Mouse (Mus musculus): ENCODE measurements around the gene 2810408A11Rik. TPM values are rescaled to one million over a fixed set of nuclear protein-coding genes. Genes with fewer than 3 reads are reported as not detected.

Gene 2810408A11Rik
- polyA plus RNA-seq (2012; rRNA removed) = 0.67 and 1.00 TPM in 2 replicates

DNA sequence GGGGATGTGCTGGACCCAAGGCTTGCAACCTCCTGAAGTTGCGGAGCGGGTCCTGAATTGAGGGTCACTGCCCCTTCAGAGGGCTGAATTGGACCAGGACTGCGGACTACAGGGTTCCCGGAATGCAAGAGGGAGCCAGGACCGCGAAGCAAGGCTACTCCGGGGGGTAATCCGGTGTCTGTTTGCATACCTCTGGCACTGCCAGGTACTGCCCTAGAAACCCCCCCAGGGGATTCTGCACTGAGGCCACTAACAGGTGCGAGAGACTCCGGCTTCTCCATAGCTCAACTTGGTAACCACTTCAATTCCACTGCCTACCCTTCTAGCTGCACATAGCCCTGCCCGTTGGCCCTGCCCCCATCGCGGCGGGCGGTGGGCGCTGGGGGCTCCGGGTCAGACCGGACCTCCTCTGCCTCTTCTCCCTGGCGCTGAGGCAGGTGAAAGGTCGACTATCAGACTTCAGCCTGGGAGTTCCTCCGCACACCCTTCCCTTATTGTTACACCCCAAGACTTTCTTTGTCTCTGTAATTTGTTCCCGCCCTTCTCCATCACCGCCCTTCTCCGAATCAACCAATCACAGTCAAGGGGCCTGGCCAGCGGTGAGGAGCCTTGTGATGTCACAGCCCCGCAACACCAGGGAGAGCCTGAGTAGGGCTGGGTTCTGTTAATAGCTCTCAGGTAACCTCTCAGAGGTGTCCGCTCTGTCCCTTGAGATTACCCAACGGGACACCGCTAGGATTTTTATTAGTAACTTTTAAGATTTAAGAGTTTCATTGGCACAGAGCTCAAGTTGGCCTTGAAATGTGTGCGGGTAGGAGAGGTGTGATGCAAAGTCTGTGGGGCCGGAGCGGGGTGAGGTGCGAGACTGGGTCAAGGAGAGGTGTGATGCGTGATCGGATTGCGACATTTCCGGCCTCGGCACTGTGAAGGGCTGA is at the start of gene 2810408A11Rik, which contains the start of gene Neurl4:
Gene 2810408A11Rik, minus strand, starts transcription at position 517 of the 935 bp plus-strand sequence.
Gene Neurl4, plus strand, starts transcription at position 602 of the 935 bp plus-strand sequence.
- peak; percentile 86 to 93 for DNase-seq (ENCODE audit: extremely low spot score in 1 of 2, low spot score in 1 of 2)

DNA sequence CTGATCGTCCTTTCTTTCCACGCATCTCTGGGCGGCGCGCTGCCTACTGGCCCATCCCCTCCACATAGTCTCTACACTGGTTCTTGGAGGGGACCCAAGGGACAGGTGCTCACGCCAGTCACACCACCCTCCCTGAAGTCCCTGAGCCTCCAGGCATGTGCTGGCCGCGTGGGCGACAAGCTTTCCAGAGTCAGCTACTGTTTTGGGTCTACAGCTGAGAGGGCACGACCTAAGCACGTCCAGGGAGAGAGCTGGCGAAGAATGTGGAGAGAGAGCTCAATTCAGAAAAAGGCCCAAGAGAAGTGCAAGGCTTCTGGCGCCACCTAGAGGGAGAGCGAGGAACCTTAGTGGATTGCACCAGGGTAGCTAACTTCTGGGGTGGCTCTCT is 48.0 kb upstream of the 2810408A11Rik start:
- DNase-seq (ENCODE audit: extremely low spot score in 1 of 2, low spot score in 1 of 2) = peak; percentile 31 to 84

DNA sequence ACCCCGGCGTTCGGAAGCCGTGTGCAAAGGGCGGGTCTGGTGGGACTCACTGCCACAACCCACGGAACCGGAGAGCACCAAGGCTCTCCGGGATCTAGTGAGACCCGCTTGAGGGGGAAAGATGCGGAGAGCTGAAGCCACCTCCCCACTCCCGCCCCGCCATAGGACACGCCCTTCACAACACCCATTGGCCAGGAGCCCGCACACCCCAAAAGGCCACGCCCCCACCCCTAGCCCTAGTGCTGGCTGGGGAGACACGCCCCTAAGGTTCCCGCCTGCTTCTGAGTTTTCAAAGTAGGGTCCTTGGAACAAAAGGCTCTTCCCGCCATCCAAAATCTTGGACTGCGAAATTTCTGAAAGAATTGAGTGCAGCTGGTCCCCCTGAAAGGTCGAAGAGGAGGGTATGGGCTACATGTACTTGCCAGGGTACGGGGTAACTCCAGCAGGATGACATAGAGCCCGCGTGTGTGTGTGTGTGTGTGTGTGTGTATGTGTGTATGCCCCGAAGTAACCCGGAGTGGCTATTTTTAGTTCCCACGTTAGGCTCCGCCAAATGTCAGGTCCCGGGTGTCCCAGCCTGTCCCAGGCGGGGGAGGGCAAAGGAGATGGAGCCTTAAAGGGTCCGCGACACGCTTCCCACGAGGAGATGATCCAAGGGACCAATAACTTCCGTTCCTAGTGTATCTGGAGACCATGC is 47.4 kb upstream of the 2810408A11Rik start, which contains the start of gene Slc2a4:
Gene Slc2a4, minus strand, starts transcription at position 123 of the 697 bp plus-strand sequence.
- peak in 1 of 2 experiments; percentile 53 for DNase-seq (ENCODE audit: extremely low spot score in 1 of 2, low spot score in 1 of 2)

DNA sequence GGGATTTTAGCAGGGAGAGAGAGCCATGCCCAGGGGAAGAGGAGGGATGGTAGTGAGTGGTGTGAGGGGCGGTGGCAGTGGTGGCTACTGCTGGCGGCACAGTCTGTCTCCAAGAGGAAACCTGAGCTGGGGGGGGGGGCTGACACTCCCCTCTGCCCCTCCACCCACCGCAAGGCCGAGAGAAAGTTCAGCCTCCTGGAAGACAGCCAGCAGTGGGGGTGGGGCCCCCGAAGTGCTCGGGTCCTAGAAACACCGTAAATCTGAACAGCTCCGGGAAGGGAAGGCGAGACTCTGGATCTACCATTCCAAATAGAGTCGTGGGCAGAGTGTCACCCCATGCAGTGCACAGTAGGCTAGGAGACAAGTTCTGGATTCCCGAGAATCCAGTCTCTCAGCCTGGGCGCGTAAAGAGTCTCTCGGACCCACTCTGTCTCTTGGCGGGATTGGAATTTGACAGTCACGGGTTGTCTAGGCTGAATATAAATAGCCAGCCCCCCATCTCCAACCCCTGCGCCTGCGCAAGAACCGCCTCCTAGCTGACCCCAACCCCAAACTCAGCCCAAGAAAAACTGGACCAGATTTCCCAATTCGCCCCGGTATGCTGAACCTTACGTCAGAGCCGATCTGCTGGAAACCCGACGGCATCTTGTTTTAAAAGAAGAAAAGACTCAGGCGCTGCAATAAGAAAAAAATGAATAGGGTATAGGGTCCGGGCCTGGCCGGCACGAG is 46.7 kb upstream of the 2810408A11Rik start:
- DNase-seq (ENCODE audit: extremely low spot score in 1 of 2, low spot score in 1 of 2) = no peak

DNA sequence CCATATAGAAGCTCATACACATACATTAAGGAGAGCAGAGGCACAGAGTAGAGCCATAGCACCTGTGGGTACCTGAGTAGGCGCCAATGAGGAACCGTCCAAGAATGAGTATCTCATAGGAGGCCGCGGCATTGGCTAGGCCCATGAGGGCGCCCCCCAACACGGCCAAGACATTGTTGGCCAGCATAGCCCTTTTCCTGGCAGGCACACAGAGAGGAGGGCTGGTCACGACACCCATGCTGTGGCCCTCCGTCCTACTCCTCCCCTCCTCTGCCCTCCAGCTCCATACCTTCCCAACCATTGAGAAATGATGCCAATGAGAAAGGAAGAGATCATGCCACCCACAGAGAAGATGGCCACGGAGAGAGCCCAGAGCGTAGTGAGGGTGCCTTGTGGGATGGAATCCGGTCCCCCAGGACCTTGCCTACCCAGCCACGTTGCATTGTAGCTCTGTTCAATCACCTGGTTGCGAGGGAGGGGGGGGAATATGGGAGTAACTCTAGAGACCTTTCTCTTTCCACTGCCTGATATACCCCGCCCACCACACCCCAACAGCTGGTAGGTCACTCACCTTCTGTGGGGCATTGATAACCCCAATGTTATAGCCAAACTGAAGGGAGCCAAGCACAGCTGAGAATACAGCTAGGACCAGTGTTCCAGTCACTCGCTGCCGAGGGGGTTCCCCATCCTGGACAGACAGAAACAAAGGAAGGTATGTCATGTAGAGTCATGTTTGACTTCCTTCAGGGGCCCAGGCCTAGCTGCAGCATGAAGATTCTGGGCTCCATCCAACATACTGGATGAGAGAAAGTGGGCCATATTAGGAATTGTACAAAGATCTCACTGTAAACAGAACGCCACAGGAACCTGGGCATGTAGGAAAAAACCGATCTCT is 45.5 kb upstream of the 2810408A11Rik start:
- no peak for DNase-seq (ENCODE audit: extremely low spot score in 1 of 2, low spot score in 1 of 2)

DNA sequence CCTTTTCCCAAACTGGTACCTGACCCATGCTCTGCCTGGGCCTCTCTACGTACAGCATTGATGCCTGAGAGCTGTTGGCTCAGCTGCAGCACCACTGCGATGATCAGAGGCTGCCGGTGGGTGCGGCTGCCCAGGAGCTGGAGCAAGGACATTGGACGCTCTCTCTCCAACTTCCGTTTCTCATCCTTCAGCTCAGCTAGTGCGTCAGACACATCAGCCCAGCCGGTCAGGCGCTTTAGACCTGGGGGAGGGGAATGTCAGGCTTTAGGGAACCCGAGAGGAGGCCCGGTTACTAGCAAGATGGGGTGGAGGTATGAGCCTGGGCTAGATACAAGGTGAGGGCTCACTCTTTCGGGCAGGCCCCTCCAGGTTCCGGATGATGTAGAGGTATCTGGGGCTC is 44.4 kb upstream of the 2810408A11Rik start:
- no peak for DNase-seq (ENCODE audit: extremely low spot score in 1 of 2, low spot score in 1 of 2)

DNA sequence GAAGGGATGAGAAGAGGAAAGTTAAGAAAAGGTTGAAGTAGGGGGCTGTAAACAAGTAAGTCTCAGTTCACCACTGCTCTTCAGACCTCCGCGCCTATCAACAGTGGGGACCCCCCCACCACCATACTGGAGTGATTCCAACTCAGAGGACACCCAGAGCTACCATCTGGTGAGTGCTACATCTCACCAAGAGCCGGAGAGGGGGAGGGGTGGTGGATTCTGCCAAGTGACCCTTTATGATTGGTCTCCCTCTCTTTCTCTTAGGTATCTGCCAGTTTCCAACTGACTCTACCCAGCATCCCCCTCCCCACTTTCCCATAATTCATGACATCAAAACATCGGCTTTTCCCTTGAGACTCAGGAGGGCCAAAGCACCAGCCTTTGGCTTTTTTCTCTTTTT is 40.2 kb upstream of the 2810408A11Rik start:
- DNase-seq (ENCODE audit: extremely low spot score in 1 of 2, low spot score in 1 of 2) = no peak

DNA sequence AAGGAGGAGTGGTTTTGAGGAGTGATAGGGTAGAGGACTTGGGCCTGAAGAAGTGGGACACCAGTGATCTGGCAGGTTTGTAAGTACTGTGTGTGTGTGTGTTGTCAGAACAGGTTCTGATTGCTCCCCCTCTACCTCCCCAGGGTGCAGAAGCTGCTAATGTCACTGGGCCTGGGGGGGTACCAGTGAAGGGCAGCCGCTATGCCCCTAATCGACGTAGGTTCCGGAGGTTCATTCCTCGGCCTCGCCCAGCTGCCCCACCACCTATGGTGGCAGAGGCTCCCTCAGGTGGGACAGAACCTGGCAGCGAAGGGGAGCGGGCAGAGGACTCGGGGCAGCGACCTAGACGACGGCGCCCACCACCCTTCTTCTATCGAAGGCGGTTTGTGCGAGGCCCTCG is 38.9 kb upstream of the 2810408A11Rik start:
- no peak for DNase-seq (ENCODE audit: extremely low spot score in 1 of 2, low spot score in 1 of 2)

DNA sequence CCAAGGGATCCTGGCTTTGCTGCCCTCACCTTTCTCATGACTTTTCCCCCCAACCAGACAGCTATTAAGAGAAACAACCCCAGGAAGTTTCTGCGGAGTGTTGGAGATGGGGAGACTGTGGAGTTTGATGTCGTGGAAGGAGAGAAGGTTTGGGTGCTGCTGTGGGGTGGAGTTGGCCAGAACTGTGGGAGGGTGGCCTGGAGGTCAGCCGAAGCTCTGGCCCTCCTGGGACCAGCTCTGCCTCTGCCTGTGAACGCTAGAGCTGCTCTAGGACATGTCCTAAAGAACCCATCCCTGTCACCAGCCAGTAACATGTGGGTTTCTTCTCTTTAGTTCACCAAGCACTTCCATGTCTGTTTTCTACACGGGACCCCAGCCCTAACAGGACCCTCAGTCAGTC is 38.4 kb upstream of the 2810408A11Rik start:
- no peak for DNase-seq (ENCODE audit: extremely low spot score in 1 of 2, low spot score in 1 of 2)

DNA sequence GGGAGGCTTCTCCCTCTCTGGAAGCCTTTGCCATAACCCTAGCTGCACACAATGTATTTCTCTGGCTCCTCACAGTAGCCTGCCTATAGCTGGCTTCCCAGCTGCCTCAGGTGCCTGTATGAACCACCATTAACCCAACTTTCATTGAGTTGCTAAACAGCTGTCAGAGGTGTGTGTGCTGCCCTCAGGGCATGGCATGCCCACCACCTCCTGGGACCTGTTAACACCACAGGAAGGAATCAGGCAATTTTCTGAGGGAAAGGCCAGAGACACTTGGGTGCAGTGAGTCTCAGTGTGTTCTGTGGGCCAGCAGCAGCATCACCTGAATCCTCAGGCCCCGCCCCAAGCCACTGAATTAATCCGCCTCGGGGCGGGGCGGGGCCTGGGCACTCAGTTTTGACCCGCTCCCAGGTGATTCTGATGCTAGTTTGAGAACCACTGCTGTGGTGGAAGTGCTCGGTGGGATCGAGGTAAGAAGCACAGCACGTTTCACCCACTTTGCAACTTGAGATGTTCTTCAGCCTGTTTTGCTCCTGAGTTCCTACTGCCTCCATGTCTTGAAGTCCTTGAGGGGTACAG is 37.7 kb upstream of the 2810408A11Rik start:
- DNase-seq (ENCODE audit: extremely low spot score in 1 of 2, low spot score in 1 of 2) = no peak

DNA sequence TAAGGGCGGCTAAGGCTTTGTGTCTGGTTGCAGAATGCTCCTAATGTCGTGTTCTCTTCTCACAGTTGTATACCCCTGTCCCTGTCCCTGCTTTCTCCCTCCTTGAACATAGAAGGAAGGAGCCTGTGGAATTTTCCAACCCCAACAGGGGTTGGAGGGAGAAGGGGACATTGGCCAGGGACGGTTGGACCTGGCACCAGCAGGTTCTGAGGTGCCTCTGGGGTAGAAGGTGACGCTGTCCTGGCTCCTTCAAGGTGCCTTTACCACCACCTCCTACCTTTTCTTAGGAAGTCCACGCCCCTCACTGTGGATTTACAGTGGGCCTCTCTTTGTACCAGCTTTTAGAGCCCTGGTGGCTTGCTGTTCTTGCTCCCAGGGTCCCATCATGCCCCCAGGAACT is 37.0 kb upstream of the 2810408A11Rik start:
- no peak for DNase-seq (ENCODE audit: extremely low spot score in 1 of 2, low spot score in 1 of 2)

DNA sequence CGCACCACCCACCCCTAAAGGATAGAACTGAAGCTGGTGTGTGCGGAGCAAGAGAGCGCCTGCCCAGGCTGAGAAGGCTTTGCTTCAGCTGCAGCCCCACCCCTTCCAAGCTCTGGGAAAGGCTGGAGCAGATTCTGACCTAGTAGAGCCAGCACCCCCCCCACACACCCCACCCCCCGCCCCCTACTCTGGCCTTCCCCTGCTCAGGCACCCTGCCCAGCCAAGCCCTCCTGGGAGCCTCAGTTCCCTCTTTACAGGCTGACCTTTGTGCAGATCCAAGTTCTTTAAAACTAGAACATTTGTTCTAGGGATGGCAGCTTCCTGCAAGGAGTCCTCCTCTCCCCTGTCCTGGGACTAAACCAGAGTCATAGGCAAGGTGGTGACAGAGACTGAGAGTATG is 36.6 kb upstream of the 2810408A11Rik start:
- no peak for DNase-seq (ENCODE audit: extremely low spot score in 1 of 2, low spot score in 1 of 2)

DNA sequence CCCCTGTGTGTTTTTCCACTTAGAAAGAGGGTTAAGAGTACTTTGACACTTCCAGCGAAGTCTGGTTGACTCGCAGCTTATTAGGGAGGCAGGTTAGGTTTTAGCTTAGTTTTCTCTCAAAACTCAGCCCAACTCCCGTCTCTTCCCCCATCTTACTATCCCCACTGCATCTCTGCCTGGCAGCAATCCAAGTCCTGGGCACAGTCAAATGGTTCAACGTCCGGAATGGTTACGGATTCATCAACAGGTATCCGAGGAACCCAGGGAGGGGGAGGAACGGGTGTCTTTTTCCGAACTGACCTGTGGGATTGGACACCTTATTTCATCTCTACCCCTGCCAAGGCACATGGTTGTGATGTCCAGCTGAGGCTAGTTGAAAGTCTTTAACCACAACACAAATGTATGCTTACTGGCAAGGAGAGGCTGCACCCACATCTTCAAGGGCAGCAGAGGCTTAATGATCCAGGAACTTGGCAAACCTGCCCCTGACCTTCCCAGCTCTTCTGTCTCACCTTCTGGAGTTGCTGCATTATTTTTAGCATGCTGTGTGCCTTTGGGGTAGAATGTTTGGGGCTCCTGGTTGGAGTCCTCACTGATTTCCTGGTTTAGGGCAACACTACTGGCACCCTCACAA is 36.0 kb upstream of the 2810408A11Rik start:
- DNase-seq (ENCODE audit: extremely low spot score in 1 of 2, low spot score in 1 of 2) = no peak

DNA sequence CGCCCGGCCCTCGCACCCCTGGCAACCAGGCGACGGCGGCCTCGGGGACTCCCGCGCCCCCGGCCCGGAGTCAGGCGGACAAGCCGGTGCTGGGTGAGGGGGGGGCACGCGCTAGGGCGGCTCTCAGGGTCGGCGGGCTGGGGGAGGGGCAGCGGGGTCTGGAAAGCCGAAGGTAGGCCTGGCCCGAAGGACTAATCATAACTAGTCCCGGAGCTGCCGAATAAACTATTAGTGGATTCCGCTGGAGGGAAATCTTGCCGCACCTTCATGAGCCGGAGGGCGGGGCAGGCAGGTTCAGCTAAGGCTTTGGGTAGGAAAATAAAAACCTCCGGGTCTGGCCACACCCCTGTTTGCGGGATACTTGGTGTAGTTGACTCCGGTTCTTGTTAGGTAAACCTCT is 35.4 kb upstream of the 2810408A11Rik start:
- no peak for DNase-seq (ENCODE audit: extremely low spot score in 1 of 2, low spot score in 1 of 2)

DNA sequence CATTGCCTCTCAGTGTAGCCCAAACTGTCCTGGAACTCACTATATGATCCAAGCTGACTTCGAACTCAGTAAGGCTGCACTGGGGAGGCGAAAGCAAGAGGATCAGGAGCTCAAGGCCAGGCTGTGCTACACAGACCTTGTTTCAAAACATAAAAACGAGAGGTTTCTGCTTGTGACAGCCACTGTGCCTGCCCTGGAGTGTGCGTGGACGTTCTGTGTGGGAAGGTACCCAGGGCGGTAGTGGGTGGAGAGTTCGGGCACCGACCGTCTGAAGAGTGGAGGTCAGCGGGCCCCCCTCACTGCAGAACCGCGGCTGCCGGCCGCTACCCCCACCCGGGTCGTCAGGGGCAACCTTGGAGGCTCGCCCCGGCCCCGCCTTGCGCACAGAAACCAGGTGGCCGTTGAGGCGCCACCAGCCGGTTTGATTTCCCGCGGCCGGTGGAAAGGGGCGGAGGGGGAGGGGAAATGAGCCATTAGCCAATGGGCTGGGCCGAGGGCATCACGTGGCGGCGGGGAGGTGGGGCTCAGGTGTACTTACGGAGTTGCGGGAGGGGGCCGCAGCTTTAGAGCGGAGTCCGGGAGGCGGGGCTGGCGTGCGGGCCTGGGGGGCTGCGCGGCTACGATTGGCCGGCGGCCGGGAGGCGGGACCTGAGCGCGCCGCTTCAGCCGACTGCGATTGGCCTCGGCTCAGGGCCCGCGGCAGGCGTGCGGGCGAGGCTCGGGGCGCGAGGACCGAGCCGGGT is 34.5 kb upstream of the 2810408A11Rik start, which contains the start of gene Ybx2:
Gene Ybx2, plus strand, starts transcription at position 660 of the 743 bp plus-strand sequence.
- DNase-seq (ENCODE audit: extremely low spot score in 1 of 2, low spot score in 1 of 2) = peak; percentile 75 to 87

DNA sequence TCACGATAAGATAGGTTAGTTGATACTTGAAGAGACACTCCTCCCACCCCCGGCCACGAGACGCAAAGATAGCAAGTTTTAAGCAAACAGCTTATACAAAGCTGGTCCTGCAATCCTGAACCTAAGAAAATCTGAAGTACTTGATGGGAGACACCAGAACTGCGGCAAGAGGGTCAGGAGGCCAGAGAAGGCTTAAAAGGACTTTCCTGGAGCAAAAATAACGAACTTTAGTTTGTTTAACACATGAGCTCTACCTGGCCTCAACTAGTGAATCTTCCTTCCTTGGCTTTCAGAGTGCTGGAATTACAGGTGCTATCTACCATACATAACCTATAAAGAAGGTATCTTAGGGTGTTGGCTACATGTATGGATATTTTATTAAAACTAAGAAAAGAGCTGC is 33.9 kb upstream of the 2810408A11Rik start:
- DNase-seq (ENCODE audit: extremely low spot score in 1 of 2, low spot score in 1 of 2) = no peak

DNA sequence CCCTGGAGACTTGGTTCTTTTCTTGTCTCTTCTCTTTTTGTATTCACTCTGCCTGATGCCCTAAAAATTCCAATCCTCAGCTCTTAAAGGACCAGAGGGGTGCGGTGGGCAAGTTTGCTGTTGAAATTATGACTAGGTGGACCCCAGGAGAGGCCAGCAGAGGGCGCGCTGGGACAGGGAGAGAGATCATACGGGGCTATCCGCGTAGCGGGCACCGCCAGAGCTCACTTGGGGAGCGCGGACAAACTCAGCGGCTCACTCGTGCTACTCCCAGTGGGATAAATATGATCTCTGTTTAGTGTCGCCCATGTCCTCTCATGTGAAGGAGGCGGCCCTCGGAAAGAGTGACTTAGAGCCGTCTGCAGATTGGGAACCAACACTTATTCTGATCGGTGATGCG is 33.4 kb upstream of the 2810408A11Rik start:
- DNase-seq (ENCODE audit: extremely low spot score in 1 of 2, low spot score in 1 of 2) = peak in 1 of 2 experiments; percentile 93

DNA sequence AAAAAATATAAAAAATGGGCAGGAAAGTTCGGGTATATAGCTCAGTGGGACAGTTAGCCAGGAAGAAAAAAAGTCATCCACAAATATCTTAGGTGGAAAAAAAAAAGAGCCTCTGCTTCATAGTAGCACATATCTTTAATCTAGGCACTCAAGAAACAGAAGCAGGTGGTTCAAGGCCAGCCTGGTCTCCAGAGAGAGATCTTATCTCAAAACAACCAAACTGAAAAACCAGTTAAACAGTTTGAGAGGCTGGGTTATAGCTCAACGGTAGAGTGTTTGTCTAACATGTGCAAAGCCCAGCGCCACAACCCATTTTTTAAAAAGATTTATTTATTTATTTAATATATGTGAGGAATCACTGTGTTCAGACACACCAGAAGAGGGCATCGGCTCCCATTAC is 32.3 kb upstream of the 2810408A11Rik start:
- no peak for DNase-seq (ENCODE audit: extremely low spot score in 1 of 2, low spot score in 1 of 2)

All from frontal cortex, adult 2 months (tissue).